Mouse (Mus musculus): Measurements from ENCODE around the gene Gm21969. TPM values are rescaled to one million over a fixed set of nuclear protein-coding genes. Genes with fewer than 3 reads are reported as not detected.

The Gm21969 gene
- not detected in 2 replicates for polyA plus RNA-seq (2016; fragmentation: Nextera tagmentation; extraction: Ambion mirVana)

DNA sequence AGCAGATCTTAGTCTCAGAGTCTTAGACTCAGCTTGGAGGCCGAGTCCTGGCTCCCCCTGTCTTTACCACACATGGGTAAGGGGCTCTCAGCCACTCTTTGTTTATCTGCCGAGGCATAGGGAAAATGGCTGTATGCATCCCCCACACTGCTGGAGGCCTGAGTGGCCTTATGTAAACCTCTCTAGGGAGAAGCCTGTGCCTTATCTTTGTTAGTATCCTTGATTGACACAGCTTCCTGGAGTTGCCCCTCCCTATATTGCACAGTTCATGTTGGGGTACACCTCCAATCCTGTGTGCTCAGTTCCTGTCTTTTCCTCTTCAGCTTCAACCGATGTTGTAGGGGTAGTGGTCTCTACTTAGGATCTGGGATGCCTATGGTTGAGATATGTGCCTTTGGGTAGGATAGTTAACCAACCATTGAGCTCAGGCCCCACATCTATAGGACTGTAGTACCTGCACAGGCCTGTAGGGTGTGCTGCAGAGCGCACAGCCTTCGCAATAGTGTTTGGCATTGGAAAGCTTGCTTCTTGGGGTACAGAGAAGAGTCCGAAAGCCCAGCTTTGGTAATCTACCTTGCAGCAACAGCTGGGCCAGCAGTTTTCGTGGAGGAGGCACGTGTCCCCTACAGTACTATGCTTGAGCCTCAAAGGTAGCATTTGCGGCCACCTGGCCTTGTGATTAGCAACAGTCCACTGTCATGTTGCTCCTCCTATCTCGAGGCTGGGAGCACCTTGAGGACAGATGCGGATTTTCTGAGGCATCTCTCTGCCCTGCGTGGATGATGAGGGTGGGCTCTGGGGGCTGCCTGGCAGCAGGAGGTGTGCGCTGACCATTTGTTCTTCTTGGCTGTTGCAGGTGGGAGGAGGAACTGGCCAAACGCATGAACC lies at the start of gene Gm21969:
Gm21969 (plus strand) TSS at position 830 of the 888 bp plus-strand sequence.
- H3K9ac ChIP-seq, result peak within 1 kb of the TSS; percentile 44; the same call in 1 of the 2 replicates
- H3K4me3 ChIP-seq, result no peak within 1 kb of the TSS
- peaks cover 30% of the 10 kb centered on the region for H3K36me3 ChIP-seq
- H3K4me1 ChIP-seq (replicated peaks), result peaks cover 57% of the 10 kb centered on the region
- H3K4me2 ChIP-seq, result peak within 1 kb of the TSS; percentile 41
- 39% methylated on average over 14 of the region's 14 CpGs for WGBS
- H3K27me3 ChIP-seq (replicated peaks), result no peaks in the 10 kb centered on the region
- peak within 1 kb of the TSS; percentile 86 for H3K27ac ChIP-seq (ENCODE audit: poor library complexity, severe bottlenecking)
- H3K9me3 ChIP-seq (replicated peaks), result no peaks in the 10 kb centered on the region
- ATAC-seq (ENCODE audit: insufficient number of reproducible peaks, low FRiP score), result no peak

DNA sequence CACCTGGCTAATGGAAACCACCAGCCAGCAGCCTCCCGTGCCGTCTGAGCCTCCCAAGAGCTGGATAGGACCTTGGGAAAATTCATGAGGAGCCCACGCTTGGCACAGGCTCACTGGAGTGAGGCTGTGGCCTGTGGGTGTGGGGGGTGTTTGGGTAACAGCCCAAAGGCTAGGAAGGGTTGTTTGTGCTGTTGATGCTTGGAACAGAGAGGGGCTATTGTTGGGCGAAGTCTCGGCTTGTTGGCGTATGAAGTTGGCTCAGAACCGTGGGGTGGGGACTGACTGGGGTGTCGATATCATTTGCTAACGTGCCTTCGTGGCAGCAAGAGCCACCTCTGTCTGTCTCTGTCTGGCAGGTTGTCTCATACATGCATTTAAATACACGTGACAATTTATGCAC lies 47.8 kb upstream of the Gm21969 start:
- H3K36me3 ChIP-seq, result no peaks in the 10 kb centered on the region
- no peak overlapping the region for H3K4me3 ChIP-seq
- no peak for ATAC-seq (ENCODE audit: insufficient number of reproducible peaks, low FRiP score)
- H3K9ac ChIP-seq, result no peak overlapping the region
- 78% methylated on average over 11 of the region's 11 CpGs for WGBS
- H3K27me3 ChIP-seq (replicated peaks), result no peaks in the 10 kb centered on the region
- H3K4me2 ChIP-seq, result no peak overlapping the region
- no peaks in the 10 kb centered on the region; the same call in 1 of the 2 replicates for H3K4me1 ChIP-seq (replicated peaks)
- peaks cover 7% of the 10 kb centered on the region; the same call in 1 of the 2 replicates for H3K9me3 ChIP-seq (replicated peaks)
- H3K27ac ChIP-seq (ENCODE audit: poor library complexity, severe bottlenecking), result no peak overlapping the region

DNA sequence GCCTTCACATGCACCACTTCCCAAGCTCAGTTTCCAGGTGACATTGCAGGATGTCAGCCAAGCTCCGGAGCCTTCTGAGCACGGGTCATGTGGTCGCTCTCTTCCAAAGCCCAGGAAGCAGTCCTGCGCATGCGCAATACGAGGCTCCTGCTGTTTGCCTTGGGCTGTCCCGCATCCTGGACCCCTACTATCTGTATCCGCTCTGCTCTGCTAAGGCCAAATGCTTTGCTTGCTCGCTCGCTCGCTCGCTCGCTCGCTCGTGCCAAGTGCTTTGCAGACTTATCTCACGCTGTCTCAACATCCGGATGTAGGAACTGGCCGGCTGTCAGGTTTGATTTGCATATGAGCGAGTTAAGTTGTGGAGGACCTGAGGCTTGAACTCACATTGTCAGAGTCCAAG lies 47.0 kb upstream of the Gm21969 start:
- ATAC-seq (ENCODE audit: insufficient number of reproducible peaks, low FRiP score), result peak; percentile 85
- H3K9ac ChIP-seq, result no peak overlapping the region

DNA sequence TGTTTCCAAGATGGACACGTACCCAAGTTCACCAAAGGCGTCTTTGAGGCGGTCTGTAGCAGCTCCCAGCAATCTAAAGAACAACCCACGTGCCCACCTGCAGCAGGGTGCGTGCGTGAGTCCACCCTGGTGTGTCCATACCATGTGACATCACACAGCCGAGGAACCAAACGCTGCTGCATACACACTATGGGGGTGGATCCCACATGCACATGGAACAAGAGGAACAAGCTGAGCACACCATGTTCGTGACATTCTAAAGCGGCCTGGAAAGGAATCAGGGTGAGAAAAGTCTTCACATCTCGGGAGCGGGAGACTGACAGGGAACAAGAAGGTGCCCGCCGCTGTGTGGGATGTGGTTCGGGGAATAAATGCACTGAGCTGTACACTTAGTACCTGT lies 34.6 kb upstream of the Gm21969 start:
- Histone ChIP-seq H3K9me3 (replicated peaks) (no peaks in the 10 kb centered on the region), H3K4me3 (no peak overlapping the region), H3K4me1 (replicated peaks) (peaks cover 1% of the 10 kb centered on the region; the same call in 1 of the 2 replicates), H3K4me2 (no peak overlapping the region), H3K27ac (ENCODE audit: poor library complexity, severe bottlenecking) (no peak overlapping the region), H3K9ac (no peak overlapping the region), H3K27me3 (replicated peaks) (peaks cover 14% of the 10 kb centered on the region; the same call in 1 of the 2 replicates), H3K36me3 (no peaks in the 10 kb centered on the region)
- ATAC-seq (ENCODE audit: insufficient number of reproducible peaks, low FRiP score), result no peak
- 77% methylated on average over 15 of the region's 15 CpGs for WGBS

More for the DNA sequence above, 47.0 kb upstream of the Gm21969 start:
- H3K27me3 ChIP-seq (replicated peaks), result no peaks in the 10 kb centered on the region
- H3K4me3 ChIP-seq, result no peak overlapping the region
- H3K27ac ChIP-seq (ENCODE audit: poor library complexity, severe bottlenecking), result 0 out of 2 replicates have a peak overlapping the region, but pooled peaks have one; percentile 16
- peak overlapping the region; percentile 2; the same call in 1 of the 2 replicates for H3K4me2 ChIP-seq
- WGBS, result 47% methylated on average over 19 of the region's 19 CpGs
- no peaks in the 10 kb centered on the region for H3K36me3 ChIP-seq
- no peaks in the 10 kb centered on the region; the same call in 1 of the 2 replicates for H3K4me1 ChIP-seq (replicated peaks)
- H3K9me3 ChIP-seq (replicated peaks), result peaks cover 7% of the 10 kb centered on the region; the same call in 1 of the 2 replicates

DNA sequence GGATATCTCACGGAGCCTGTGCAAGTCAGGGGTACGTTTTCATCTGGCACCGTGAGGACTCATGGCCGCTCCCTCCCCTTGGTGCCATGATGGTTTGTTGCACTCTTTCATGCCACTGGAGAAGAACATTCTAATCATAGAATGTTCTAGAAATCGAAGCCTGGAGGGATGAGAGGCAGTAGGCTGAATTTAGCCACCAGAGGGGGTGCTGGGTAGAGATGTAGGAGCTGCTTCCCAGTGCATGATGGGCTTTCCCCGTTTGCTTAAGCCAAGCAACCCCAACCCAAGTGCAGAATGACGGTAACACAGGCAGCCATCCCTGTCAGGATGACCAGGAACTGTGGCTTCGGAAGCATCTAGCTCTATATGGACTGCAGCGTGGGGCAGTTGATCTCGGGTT lies 32.2 kb upstream of the Gm21969 start:
- Histone ChIP-seq H3K9me3 (replicated peaks) (no peaks in the 10 kb centered on the region), H3K4me3 (no peak overlapping the region), H3K9ac (no peak overlapping the region), H3K36me3 (no peaks in the 10 kb centered on the region), H3K27ac (ENCODE audit: poor library complexity, severe bottlenecking) (no peak overlapping the region), H3K4me2 (no peak overlapping the region), H3K27me3 (replicated peaks) (peaks cover 14% of the 10 kb centered on the region; the same call in 1 of the 2 replicates), H3K4me1 (replicated peaks) (peaks cover 9% of the 10 kb centered on the region; the same call in 1 of the 2 replicates)
- WGBS, result 74% methylated on average over 10 of the region's 10 CpGs
- ATAC-seq (ENCODE audit: insufficient number of reproducible peaks, low FRiP score), result no peak

DNA sequence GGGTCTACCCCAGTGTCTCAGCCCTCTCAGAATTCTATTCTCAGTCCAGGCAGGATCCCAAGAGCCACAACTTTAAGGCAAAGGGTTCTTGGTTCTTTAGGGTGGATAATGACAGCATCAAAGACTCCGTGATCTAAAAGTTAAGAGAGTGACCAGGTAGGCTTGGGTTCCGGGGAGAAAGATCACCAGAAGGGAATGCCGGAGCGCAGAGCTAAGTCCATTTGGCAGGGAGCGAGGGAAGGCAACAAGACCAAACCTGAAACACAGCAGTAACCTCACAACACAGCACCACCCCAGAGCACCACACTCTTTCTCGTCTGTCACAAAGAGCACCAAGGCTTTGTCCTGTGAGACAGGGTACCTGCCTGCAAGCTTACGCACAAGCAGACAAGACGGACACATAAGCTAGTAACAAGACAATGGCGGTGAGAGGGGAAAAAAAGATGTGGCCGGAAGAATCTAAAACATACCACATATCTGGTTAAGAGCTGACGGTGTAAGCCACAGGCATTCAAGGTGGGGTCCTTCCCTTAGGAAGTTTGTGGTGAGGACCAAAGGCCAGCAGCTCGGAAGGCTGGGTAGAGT lies 30.0 kb upstream of the Gm21969 start:
- no peak for ATAC-seq (ENCODE audit: insufficient number of reproducible peaks, low FRiP score)
- H3K36me3 ChIP-seq, result no peaks in the 10 kb centered on the region
- no peak overlapping the region for H3K27ac ChIP-seq (ENCODE audit: poor library complexity, severe bottlenecking)
- peaks cover 11% of the 10 kb centered on the region; the same call in 1 of the 2 replicates for H3K27me3 ChIP-seq (replicated peaks)
- no peak overlapping the region for H3K4me2 ChIP-seq
- H3K4me3 ChIP-seq, result no peak overlapping the region
- H3K4me1 ChIP-seq (replicated peaks), result peaks cover 25% of the 10 kb centered on the region
- H3K9ac ChIP-seq, result no peak overlapping the region
- H3K9me3 ChIP-seq (replicated peaks), result no peaks in the 10 kb centered on the region
- WGBS, result 85% methylated on average over 12 of the region's 12 CpGs

DNA sequence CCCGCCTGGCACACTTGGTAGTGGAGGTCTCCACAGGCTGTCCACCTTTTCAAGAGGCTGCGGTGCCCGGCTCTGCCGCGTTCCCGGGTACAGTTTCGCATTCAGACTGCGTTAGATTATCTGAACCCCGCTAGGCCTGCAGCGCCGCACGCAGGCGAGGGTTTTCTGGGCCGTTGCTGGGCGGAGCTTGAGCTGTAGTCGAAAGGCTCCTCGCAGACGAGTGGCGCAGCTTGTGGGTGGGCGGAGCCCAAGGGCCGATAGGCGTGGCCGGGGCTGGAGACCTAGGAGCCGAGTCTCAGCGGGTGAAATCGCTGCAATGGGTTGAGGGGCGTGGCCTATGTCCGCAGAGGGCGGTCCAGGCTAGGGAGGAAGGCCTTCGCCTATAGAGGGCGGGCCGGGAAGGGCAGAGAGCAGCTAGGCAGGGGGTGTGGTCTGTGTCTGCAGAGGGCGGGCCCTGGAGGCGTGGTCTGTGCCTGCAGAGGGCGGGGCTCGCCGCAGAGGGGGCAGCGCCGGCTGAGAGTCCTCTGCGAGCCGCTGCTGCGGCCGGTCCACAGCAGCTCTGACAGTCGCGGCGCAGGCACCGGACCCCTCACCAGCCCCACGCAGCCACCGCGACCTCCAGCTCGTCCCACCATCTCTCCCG lies 28.7 kb upstream of the Gm21969 start:
- H3K36me3 ChIP-seq, result no peaks in the 10 kb centered on the region
- peak overlapping the region; percentile 97 for H3K9ac ChIP-seq
- ATAC-seq (ENCODE audit: insufficient number of reproducible peaks, low FRiP score), result peak; percentile 96
- H3K27me3 ChIP-seq (replicated peaks), result 0 out of 2 replicates have a peak, but pooled peaks cover 4% of the 10 kb centered on the region
- peak overlapping the region; percentile 78 for H3K4me3 ChIP-seq
- peak overlapping the region; percentile 93 for H3K4me2 ChIP-seq
- H3K27ac ChIP-seq (ENCODE audit: poor library complexity, severe bottlenecking), result peak overlapping the region; percentile 85
- H3K4me1 ChIP-seq (replicated peaks), result peaks cover 38% of the 10 kb centered on the region
- WGBS, result under 1% methylated on average over 41 of the region's 52 CpGs
- no peaks in the 10 kb centered on the region for H3K9me3 ChIP-seq (replicated peaks)

DNA sequence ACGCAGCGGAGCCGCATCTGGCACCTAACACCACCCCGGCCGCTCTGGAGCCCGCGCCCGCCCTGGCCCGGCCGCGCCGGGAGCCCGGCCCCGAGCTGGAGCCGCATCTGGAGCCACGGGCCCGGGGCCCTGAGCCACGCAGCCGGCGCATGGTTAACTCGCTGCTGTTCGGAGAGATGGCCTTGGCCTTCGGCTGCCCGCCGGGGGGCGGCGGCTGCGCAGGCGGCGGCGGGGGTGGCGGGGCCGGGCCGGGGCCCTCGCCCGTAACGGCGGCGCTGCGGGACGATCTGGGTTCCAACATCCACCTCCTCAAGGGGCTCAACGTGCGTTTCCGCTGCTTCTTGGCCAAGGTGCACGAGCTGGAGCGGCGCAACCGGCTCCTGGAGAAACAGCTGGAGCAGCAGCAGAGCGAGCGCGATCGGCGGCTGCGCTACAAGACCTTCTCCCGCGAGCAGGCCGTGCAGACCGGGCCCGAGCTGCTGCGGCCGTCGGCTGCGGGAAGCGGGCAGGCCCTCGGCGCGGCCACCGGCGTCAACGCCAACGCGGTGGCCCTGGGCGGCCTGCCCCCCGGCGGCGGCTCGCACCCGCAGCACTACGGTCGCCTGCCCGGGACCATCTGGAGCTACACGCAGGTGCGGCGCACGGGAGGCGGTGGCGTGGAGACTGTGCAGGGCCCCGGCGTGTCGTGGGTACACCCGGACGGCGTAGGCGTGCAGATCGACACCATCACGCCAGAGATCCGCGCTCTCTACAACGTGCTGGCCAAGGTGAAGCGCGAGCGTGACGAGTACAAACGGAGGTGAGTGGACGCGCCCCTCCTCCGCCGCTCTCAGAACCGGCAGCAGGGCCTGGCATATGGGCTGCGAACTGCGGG lies 27.9 kb upstream of the Gm21969 start:
- under 1% methylated on average over 107 of the region's 111 CpGs for WGBS
- ATAC-seq (ENCODE audit: insufficient number of reproducible peaks, low FRiP score), result peak; percentile 43
- Histone ChIP-seq H3K4me1 (replicated peaks) (peaks cover 45% of the 10 kb centered on the region), H3K9ac (peak overlapping the region; percentile 97), H3K9me3 (replicated peaks) (no peaks in the 10 kb centered on the region), H3K27ac (ENCODE audit: poor library complexity, severe bottlenecking) (peak overlapping the region; percentile 85), H3K4me3 (peak overlapping the region; percentile 78), H3K36me3 (no peaks in the 10 kb centered on the region), H3K27me3 (replicated peaks) (no peaks in the 10 kb centered on the region), H3K4me2 (peak overlapping the region; percentile 93)

DNA sequence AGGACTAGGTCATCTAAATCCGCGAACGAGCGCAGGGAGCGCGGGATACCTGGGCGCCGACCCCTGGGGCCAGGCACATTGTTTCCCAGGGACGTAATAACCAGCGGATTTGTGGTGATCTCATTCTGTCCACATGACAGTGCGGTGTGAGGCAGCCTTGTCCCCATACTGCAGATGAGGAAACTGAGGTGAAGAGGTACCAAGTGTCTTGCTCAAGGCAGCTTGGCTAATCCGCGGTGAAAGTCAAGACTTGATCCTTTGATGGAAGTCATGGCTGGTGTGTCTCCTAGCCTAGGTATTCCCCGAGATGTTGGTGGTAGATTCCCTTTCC lies 27.3 kb upstream of the Gm21969 start:
- peaks cover 51% of the 10 kb centered on the region for H3K4me1 ChIP-seq (replicated peaks)
- peak overlapping the region; percentile 97 for H3K9ac ChIP-seq
- no peaks in the 10 kb centered on the region for H3K9me3 ChIP-seq (replicated peaks)
- H3K27me3 ChIP-seq (replicated peaks), result no peaks in the 10 kb centered on the region
- H3K27ac ChIP-seq (ENCODE audit: poor library complexity, severe bottlenecking), result no peak overlapping the region
- peak overlapping the region; percentile 93 for H3K4me2 ChIP-seq
- peak overlapping the region; percentile 78 for H3K4me3 ChIP-seq
- no peak for ATAC-seq (ENCODE audit: insufficient number of reproducible peaks, low FRiP score)
- H3K36me3 ChIP-seq, result no peaks in the 10 kb centered on the region
- WGBS, result 6% methylated on average over 14 of the region's 14 CpGs

DNA sequence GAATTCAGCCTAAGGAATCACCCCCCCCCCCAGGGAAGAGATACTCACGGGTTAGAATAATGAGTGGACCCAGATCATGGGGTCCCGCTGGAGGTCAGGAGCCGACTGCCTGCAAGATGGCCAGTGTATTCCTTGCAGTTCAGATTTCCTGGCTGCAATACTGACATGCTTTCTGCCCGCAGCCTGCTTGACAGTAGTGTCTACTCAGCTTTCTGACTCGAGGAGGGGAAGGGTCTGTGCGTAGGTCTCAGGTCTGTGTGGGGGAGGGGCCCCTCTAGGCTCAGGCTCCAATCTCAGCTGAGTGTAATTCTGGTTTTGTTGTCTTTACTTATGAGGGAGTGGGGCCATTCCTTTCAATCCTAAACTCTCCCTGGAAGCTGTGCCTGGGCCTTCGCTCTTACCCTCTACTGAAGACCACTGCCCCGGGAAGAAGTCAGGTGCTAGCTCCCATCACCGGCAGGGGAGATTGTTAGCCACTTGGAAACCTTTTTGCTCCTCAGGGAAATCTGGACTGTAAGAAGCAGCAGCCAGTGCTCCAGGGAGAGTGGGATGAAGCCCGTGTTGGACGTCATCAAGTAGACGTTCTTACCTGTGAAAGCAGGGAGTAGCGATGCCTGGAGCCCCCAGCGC lies 26.6 kb upstream of the Gm21969 start:
- peak overlapping the region; percentile 78 for H3K4me3 ChIP-seq
- no peaks in the 10 kb centered on the region for H3K9me3 ChIP-seq (replicated peaks)
- H3K36me3 ChIP-seq, result no peaks in the 10 kb centered on the region
- 42% methylated on average over 14 of the region's 14 CpGs for WGBS
- peaks cover 59% of the 10 kb centered on the region for H3K4me1 ChIP-seq (replicated peaks)
- no peaks in the 10 kb centered on the region for H3K27me3 ChIP-seq (replicated peaks)
- H3K9ac ChIP-seq, result peak overlapping the region; percentile 97
- peak overlapping the region; percentile 93 for H3K4me2 ChIP-seq
- no peak overlapping the region for H3K27ac ChIP-seq (ENCODE audit: poor library complexity, severe bottlenecking)
- ATAC-seq (ENCODE audit: insufficient number of reproducible peaks, low FRiP score), result no peak
